Comparison of ENCODE assay signal across 14 mouse cellular contexts in the genomic region with DNA sequence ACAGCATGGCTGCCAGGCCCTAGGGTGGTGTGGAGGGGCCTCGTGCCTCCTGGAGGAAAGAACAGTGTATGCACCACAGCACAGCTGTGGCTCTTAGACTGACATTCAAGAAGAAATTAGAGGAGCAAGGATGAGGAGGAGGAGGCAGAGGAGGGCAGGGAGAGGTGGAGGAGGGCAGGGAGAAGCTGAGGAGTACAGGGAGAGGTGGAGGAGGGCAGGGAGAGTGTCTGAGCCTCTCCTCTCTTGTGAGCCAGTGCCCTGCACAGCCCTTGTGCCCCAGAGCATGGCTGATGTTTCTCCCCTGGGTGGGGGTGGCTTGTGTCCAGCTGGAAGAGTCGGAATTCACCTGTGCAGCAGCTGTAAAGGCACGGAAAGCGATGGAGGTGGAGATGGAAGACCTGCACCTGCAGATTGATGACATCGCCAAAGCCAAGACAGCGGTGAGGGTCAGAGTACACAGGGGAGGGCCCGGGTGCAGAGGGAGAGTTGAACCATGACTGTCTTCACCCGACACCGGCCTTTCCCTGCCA. TPM values are rescaled to one million over a fixed set of nuclear protein-coding genes. Genes with fewer than 3 reads are reported as not detected.
DNase-seq lines count a peak whose midpoint lies in the region; ATAC-seq lines count a peak whose summit lies in the region.
"Had no signal": no experiment of that assay in that cellular context is flagged by ENCODE, and none has a peak within 500 bp of the region (broad histone marks: within the 10 kb centered on the region; RNA-seq: fewer than 3 reads in every experiment).

No protein-coding gene starts in this region.

- H3K27me3 ChIP-seq in neural tube, embryonic 12.5 days (replicated peaks) = peaks cover 9% of the 10 kb centered on the region
- H3K27me3 ChIP-seq in intestine, embryonic 16.5 days (replicated peaks; ENCODE audit: control insufficient read depth, insufficient read depth, low read length) = no peaks in the 10 kb centered on the region
- H3K27me3 ChIP-seq: limb, embryonic 15.5 days had no signal

- no peak for DNase-seq in neural tube, embryonic 10.5 days (ENCODE audit: extremely low spot score, low spot score)
- peak; percentile 78 to 80 for DNase-seq in kidney, postnatal 36 days
- DNase-seq in left cerebral cortex, postnatal 36 days (ENCODE audit: low spot score in 2 of 2) = no peak
- DNase-seq in heart, adult 8-10 months (ENCODE audit: low spot score) = no peak
- no peak for DNase-seq in heart, adult 11 months
- DNase-seq in urinary bladder, postnatal 10 days (ENCODE audit: low spot score) = no peak
- DNase-seq: adrenal gland, postnatal 25 days; cerebellum, adult 2 months; lung, postnatal 14 days had no signal

- WGBS in neural tube, embryonic 12.5 days = 51% methylated on average over 9 of the region's 9 CpGs
- WGBS in intestine, embryonic 16.5 days = 47% methylated on average over 9 of the region's 9 CpGs

- H3K27ac ChIP-seq in neural tube, embryonic 12.5 days = no peak overlapping the region
- no peak overlapping the region for H3K27ac ChIP-seq in intestine, embryonic 16.5 days (ENCODE audit: low read length)
- H3K27ac ChIP-seq: limb, embryonic 15.5 days had no signal

- peaks cover 78% of the 10 kb centered on the region for H3K36me3 ChIP-seq in neural tube, embryonic 12.5 days
- H3K36me3 ChIP-seq in intestine, embryonic 16.5 days (ENCODE audit: control insufficient read depth, insufficient read depth, low read length) = peaks cover 20% of the 10 kb centered on the region

- peaks cover 49% of the 10 kb centered on the region for H3K4me1 ChIP-seq in neural tube, embryonic 12.5 days
- H3K4me1 ChIP-seq in intestine, embryonic 16.5 days (ENCODE audit: control insufficient read depth, insufficient read depth, low read length) = peaks cover 11% of the 10 kb centered on the region

- H3K4me2 ChIP-seq in neural tube, embryonic 12.5 days (replicated peaks) = 0 out of 2 replicates have a peak overlapping the region, but pooled peaks have one; percentile 14
- H3K4me2 ChIP-seq in intestine, embryonic 16.5 days (ENCODE audit: low read depth, low read length) = no peak overlapping the region
- H3K4me2 ChIP-seq: limb, embryonic 15.5 days had no signal

- H3K4me3 ChIP-seq in neural tube, embryonic 12.5 days = no peak overlapping the region
- no peak overlapping the region for H3K4me3 ChIP-seq in intestine, embryonic 16.5 days (ENCODE audit: low read length)
- H3K4me3 ChIP-seq: limb, embryonic 15.5 days had no signal

- H3K9ac ChIP-seq in neural tube, embryonic 12.5 days = no peak overlapping the region
- H3K9ac ChIP-seq in intestine, embryonic 16.5 days (ENCODE audit: low read depth, low read length) = no peak overlapping the region
- H3K9ac ChIP-seq: limb, embryonic 15.5 days had no signal

- no peaks in the 10 kb centered on the region for H3K9me3 ChIP-seq in neural tube, embryonic 12.5 days
- no peaks in the 10 kb centered on the region for H3K9me3 ChIP-seq in intestine, embryonic 16.5 days (ENCODE audit: control insufficient read depth, low read length)
- H3K9me3 ChIP-seq: limb, embryonic 15.5 days had no signal

- intact Hi-C loops in left cerebral cortex, postnatal 36 days (cut with DNase I) = no loop called here

- ATAC-seq in neural tube, embryonic 12.5 days (ENCODE audit: low FRiP score, low read depth) = no peak
- ATAC-seq in intestine, embryonic 16.5 days = peak; percentile 56

RNA-seq across cellular contexts. Expression of gene Pipox, which starts 46.2 kb away (rescaled TPM):
- polyA plus RNA-seq in neural tube, embryonic 12.5 days (2016; fragmentation: Nextera tagmentation; extraction: Ambion mirVana) = 2.7 and 4.7 TPM in 2 replicates
- polyA plus RNA-seq in intestine, embryonic 16.5 days (2015; fragmentation: Nextera tagmentation; extraction: Ambion mirVana) = 55.9 and 65.6 TPM in 2 replicates
- 1 to 10 TPM in 1 of 2 experiments, under 1 TPM in 1; 0.25 to 1.4 TPM for total RNA-seq in left cerebral cortex, postnatal 36 days (2021)
- total RNA-seq in heart, adult 8-10 months (2022) = under 1 TPM; 0.43 to 0.82 (median 0.59) TPM
- total RNA-seq: gastrocnemius, adult 8-10 months had no signal
- polyA plus RNA-seq: C2C12 had no signal

Comparison
In these comparisons a context has a peak if more than half of its experiments do, and no peak if none do; other contexts are left out.
1. DNase-seq: peak in kidney, postnatal 36 days (2 of 2); none in neural tube, embryonic 10.5 days (single experiment), left cerebral cortex, postnatal 36 days (0 of 2), heart, adult 8-10 months (single experiment), heart, adult 11 months (single experiment) and urinary bladder, postnatal 10 days (single experiment).